Mouse (Mus musculus): ENCODE measurements at regions not wholly inside any gene's neighbourhood (a gene's known extent, or its start where the extent isn't known, plus 50 kb on each side); places are given as distances from the start of the nearest gene placed in this dataset.

- TF ChIP-seq EP300 (IDR thresholded peaks at IDR 0.05; ENCODE audit: low read depth) (no peak), CTCF (IDR thresholded peaks at IDR 0.05; ENCODE audit: low read depth) (no peak)
Observed at GRCm38 (mm10) chr15:59207976-59208375, 318.9 kb downstream of the Gm49356 start.
